Mouse (Mus musculus) WW6 (cell line): Measurements from ENCODE around the gene Gm20388.

Experiments used
- DNase-seq: peaks from one replicate; pipeline ENCODE4 v3.0.0-alpha.2; 2013; ENCODE audit warnings: low read depth, low spot score

Gene Gm20388

DNA sequence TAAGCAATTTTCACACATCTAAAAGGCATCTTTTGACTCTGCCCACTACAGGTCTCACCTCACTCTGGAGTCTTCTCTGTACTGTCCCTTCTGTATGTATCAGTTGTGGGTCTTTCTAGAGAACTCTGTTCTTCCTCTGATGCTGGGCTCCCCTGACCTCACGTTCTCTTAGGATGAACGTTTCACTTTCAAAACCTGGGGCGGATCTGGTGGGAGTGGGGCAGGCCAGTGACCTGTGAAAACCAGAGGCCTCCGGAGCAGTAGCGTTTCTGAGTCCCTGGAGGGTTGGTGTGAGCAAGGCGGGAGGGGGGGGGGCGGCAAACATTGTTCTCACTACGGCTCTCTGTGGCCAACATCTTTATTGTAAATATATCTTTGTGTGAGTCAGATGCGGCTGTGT lies 2147.9 kb downstream of the Gm20388 start:
- no peak for DNase-seq

DNA sequence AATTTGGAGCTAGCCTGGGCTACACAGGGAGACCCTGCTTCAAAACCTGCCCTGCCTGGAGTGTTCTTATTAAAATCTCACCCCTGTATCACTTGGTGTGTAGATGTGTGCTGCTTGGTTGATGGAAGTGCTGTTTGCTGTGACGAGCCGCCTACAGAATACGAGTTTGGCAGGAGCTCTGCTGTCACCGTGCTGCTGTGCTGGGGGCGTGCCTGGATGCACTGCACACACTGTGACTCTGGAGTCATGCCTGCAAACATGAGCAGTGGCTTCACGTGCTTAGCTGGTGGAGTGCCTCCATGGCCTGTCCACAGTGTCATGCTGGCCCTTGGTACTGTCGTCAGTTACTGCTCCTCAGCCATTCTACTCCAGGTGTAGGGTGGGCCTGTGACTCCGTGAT lies 2148.3 kb downstream of the Gm20388 start:
- DNase-seq, result no peak

DNA sequence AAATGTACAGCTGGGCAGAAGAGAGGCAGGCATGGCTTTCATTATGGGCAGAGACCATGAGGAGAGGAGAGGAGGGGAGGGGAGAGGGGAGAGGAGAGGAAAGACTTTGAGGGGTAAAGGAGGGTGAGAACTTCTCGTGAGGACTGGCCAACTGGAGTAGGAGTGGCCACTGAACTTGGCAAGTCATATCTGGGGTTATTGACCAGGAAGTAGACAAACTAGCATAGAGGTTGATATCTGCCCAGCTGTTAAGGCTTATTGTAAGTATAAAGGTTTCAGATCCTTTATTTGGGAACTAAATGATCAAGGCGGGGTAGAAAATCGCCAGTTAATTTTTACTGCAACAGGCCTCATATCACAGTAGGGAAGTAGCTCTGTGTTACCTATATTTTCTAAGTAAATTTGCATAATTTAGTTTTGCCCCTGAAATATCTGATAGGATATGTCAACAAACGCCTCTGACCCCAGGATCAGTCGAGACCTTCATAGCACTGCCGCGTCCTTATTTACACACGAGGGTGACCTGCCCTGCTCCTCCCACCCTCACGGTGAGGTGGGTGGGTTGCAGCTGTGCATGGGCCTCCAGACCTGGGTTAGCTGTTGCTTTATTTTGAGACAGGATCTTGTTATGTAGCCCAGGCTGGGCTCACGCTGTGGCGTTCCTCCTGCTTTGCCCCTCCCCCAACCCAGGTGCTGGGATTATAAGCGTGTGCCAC lies 2152.0 kb downstream of the Gm20388 start:
- DNase-seq, result no peak

DNA sequence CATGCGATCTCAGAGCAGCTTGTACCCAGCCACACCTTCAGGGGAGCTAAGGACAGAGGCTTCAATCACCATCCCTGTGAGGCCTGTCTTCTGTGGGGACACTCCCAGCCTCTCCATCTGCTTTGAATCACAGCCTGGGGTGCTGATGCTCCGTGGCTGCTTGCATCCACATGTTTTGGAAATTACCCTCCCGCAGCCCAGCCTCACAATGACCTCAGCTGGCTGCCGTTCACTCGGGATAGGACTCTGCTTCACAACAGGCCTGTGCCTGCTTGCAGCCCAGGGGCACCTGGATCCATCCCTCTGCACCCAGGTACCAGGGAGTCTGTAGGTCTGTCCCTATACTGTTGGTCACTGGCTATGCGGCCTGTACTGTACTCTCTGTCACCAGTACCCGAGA lies 2153.7 kb downstream of the Gm20388 start:
- no peak for DNase-seq

DNA sequence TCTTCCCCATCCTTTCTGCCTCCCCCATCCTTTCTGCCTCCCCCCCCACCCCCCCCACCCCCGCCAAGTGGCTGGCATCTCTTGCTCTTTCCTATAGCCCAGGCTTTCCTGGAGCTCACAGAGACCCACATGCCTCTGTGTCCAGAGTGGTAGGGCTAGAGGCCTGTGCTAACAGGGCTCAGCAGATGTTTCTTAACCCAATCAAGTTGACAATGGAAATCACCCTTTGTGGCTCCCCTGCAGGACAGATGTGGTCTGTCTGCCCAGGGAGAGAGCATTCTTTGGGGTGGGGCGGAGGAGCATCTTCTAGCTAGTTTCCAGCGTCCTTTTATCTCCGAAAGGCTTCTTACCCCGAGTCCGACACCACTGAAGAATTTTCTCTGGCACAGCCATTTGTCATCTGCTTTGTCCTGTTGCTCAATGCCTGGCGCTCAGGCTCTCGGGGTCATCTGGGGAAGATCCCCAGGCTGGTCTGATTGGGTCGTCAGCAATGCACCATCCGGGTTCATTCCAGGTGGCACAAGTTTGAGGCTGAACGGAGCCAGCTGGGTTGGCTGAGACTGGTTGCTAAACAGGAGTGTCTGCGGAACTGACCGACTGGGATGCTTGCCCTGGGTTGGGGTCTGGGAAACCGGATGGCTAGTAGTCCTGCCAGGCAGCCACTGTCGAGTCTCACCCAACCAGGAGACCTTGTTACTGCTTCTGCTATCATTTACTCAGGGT lies 2157.3 kb downstream of the Gm20388 start:
- DNase-seq, result no peak

DNA sequence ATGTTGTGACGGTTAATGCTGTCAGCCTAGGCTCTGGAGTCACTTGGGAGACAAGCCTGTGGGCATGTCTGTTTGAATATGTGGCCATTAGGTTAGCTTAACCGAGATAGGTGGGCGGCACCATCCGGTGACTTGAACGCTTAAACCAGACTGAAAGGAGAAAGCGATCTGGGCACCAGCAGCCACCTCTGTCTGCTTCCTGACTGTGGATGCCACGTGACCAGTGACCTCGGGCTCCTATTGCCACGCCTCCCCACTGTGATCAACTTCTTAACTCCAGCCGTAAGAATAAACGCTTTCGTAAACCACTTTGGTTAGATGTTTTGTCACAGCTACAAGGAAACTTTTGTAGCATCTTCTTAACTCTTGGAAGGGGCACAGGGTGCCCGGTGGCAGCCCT lies 2158.0 kb downstream of the Gm20388 start:
- no peak for DNase-seq

DNA sequence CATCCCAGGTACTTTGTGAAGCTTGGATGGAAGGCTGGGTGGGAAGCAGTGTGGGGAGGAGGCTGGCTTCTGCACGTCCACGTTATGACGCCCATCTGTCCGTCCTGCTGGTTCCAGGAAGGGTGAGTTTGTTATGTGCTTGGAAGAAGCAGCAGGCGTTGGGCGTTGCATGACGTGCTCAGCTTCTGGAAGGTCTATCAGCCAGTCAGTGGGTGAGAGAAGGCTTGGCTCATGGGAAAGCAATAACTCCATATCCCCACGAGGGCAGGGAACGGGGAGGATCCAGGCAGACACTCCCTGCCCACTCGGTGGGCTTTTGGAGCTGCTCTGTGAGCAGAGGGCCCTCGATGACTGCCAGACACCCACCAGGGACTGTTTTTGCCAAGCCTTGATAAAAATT lies 2158.6 kb downstream of the Gm20388 start:
- DNase-seq, result no peak

DNA sequence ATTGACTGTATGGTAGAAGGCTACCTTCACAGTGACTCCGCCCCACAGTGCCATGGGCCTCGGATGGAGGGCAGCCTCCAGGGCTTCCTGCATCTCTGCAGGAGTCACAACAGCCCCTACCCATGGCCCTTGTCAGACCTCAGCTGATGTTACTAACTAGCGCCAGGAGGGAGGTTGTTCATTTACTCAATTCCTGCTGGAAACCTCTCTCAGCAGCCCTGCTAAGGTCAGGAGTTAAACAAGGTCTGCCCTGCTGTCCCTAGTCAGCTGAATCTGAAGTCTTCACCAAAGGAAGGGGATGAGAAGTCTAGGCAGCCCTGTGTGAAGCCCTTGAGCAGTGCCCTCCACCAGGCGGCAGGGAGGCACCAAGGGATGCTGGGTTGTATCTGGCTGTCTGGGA lies 2160.6 kb downstream of the Gm20388 start:
- DNase-seq, result no peak

DNA sequence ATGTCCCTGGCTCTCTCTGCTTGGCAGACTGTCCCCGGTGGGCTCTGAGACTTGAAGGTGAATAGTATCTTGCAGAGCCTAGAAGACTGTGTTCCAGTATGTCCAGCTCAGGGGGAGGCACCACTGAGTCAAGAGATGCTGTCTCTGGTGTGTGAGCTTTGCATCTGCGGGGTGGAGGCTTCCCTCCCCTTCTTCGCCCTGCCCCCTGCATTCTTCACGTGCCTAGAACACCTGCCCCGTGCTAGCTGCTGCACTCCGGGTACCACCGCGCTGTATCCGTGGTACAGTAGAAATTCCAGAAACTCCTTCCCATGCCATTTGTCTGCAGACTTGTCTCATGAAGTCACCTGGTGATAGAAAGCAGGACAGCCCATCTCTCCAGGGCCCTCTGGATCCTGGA lies 2163.3 kb downstream of the Gm20388 start:
- DNase-seq, result no peak

DNA sequence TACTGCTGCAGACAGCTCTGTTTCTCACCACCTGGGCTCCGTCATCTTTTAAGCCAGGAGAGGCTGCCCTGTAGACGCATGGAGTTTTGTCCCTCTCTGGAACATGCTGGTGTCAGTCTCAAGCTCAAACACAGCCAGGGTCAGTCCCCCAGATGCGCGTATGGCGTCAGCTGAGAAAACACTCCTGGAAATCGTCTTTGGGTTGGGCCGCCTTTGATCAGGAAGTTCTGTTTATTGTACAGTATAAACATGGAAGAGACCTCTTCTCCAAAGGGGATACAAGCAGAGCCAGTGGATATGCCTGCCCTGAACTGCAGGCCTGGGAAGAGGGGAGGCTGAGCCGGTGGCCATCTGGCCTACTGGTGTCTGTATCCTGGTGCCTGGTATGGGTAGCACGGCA lies 2163.8 kb downstream of the Gm20388 start:
- DNase-seq, result no peak

DNA sequence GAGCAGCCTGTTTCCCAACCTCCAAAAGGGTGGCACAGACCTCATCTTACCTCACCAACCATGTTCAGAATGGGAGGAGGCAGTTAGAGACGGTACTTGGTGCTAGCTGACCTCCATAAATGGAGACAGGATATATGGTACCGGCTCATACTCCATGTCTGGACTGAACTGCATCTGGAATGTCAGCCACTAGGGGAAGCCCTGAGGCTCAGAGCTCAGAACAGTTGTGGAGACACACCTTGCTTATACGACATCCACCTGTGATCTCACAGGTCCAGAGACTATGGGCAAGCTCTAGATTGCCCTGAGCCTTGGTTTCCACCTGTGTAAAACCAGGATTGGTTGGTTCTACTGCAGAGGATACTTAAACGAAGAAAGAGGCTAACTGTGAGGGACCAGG lies 2164.3 kb downstream of the Gm20388 start:
- peak; percentile 16 for DNase-seq

DNA sequence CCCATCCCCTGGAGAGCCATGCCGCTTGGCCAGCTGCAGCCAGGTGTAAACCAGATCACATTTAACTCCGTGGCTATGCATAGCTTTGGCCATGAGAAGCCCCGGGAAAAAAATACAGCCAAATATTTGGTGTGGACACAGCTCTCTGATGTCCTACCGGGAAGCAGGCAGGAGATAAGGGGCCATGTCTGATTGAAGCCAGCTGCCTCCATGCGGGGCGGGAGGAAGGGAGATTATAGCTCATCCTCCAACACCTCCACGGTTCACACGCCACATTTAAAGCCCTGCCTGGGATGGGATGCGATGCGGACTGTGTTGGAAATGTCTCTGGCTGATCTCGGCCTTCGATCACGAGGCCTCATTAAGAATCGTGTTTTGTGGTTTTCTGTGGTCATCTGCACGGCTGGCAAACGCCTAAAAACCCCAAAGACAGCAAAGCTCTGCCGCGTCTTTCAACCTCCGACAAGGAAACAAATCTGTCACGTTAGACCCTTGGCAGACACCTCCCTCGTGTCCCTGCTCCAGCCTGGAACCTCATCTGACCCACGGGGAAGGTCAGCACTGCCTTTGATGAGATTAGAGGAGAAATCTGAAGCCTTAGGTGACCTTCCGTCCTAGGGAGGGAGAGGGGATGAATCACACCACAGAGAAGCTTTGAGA lies 2165.7 kb downstream of the Gm20388 start:
- DNase-seq, result no peak

DNA sequence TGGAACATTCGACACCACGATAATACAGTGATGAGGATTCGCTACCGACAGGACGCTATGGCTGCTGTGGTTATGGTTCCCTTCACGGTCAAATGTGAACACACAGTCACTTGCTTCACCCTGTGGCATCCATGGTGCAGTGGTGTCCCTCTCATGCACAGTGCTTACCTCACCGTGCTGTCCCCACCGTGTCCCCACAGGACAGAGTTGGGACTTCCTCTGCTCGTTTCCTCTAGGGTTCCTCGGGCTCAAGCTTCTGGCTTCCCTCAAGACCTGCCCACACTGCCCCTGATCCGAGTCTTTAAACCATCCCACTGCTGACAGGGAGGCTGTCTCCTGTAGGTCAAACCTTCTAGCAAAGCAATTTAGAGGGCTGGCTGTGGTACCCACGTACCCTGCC lies 2167.7 kb downstream of the Gm20388 start:
- DNase-seq, result no peak

DNA sequence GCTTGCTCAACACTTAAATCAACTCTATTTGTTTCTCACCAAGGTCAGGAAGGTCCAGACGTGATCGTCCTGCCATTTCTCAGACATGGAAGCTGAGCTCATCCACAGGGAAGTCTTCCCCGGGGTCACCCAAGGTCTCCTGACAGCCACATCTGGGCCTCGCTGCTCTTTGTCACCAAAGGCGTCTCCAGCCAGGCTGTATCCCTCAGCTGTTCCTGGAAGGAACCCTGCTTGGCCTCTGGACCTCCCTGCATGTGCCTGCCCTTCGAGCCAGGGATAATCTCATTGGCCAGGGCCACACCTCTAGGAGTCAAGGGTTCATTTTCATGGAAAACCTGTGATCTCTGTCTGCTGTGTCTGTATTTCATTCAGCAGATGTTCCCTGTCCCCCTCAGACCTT lies 2168.5 kb downstream of the Gm20388 start:
- no peak for DNase-seq

DNA sequence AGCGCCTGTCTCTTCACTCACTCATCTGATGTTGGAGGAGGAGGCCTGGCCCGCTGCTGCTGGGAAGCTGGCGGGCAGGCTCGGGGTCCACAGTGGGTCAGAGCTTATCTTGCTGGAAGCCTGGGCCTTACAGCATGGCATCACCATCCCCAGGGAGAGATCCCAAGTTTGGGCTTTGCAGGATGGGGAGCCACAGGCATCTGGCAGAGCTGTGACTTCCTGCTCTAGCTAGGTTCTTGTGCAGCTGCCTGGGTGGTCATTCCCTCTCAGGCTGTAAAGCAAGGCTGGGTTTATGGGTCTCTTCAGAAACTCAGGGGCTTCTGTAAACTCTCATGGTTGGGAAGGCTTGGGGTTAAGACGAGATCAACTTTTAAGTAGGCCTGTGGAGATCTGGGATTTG lies 2169.7 kb downstream of the Gm20388 start:
- DNase-seq, result no peak

DNA sequence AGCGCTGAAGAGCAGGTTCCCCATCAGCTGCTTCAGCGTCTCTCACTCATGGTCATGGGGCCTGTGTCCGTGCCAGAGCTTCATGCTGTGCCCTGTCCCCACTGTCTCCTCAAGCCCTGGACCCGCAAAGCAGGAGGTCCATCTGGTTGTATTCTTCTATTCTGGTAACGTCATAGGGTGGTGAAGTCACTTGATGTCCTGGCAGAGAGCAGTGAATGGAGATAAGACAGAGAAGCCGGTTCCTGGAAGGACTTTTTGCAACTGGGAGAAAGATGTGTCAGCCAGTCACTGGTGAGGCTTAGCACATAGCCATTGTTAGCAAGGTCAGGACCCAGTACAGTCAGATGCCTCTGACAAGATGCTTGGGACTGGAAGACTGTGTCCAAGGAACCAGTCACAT lies 2172.8 kb downstream of the Gm20388 start:
- no peak for DNase-seq

DNA sequence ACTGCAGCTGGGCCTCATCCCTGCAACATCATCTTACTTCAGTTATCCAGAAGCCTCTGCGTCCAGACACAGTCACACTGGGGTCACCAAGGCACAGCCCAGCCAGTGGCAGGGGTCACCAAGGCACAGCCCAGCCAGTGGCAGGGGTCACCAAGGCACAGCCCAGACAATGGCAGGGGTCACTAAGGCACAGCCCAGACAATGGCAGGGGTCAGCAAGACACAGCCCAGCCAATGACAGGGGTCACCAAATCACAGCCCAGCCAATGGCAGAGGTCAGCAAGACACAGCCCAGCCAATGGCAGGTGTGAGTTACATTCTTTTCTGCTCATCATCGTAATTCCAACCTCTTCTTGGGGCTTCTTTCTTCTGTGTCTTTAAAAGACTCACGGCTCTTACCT lies 2173.5 kb downstream of the Gm20388 start:
- no peak for DNase-seq

DNA sequence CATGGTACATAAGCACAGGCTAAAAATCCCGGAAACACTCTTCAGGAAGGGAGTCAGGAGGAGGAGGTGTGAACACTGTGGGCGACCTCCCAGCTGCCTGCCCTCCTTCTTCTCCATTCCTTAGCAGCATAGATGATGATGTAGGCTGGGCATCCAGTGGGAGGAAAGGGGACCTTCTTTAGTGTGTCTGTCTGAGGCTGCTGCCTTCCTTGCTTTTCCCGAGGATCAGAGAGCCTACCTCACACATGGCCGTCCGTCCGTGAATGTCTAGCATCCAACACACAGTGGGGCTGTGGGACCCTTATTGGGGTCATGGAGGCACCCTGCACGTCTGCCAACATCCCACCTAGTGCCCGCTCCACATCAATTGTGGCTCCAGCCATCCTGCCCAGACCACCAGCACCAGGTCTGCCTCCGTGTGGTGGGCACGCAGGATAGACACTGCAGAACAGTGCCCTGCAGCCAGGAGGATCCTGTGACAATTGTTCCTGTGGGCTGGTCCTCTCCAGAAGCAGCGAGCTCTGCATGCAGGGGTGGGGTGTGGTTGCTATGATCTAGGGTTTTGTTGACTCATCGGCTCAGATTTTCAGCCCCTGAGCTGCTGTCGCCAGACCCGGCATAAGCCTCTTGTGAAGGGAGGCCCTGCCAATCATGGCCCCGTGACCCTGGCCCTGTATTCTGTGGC lies 2174.2 kb downstream of the Gm20388 start:
- DNase-seq, result no peak

DNA sequence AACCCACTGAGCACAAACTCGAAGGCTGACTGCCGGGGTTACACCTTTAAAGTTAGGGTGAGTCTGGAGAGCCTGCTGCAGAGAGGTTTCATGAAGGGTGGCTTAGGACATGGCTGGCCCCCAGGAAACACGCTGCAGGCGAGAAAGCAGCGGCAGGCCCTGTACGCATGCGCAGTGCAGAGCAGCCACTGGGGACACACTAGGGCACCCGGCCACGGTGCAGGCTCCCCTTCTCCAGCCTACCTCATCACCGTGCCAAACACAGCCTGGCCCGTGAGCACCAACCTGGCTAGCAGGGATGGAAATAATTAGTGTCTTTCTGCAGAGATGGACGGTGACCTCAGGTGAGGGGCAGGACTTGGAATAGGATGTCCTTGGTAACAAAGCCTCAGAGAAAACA lies 2175.4 kb downstream of the Gm20388 start:
- no peak for DNase-seq

DNA sequence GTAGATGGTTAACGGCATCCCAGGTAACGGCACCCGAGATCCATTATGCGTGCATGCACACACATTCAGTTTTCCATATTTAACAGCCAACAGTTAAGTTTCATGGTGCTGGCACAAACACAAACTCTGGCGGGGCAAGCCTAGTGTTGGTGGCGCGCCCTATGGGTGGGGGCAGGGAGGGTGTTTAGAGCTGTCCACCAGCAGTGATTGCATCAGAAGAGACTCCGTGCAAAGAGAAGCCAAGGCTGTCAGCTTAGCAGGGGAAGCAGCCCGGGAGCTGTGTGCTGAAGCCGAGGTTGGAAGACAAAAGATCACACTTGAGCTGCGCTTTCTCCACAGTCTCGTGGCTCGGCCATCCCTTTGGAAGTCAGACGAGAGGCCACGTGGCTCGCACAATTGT lies 2178.0 kb downstream of the Gm20388 start:
- no peak for DNase-seq

DNA sequence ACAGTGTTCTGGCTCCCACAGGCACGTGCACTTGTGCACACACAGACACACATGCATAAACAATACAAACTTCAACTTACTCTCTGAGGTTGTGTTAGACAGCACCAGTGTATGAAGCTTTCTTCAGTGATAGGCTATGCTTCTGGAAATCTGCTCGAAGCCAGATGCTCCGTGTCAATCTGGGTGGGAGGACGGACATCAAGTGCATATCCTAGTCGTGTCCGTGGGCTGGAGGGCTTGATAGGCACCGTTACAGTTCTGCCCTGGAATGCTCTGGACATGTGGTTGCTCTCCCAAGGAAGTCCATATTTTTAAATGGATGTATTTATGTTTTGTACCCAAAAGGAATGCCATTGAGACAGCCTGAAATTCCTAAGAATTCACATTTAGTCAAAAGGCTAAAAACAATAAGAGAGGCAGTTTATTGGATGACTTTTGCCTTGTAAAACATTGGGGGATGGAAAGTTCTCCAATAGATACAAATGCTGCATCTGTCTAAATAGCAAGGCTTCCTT lies 2178.6 kb downstream of the Gm20388 start:
- no peak for DNase-seq

DNA sequence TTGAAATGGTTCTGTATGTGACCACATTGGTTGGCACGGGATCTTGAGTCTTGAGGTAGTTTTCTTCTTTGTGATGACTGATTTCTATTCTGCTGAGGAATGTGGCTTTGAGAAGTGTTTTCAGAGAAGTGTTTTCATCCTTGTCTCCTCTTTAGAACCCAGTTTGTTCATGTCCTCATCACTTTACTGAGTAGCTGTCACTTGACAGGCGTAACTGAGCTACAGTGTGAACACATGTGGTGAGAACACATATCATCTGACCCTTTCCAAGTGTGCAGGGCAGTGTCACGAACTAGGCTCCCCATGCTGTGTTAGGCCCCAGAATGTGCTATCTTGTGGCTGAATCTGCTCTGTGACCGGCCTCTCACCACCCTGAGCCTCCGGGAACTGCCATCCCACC lies 2181.8 kb downstream of the Gm20388 start:
- no peak for DNase-seq
